Mouse (Mus musculus) stomach, embryonic 16.5 days (tissue): ENCODE measurements around the gene Pdpr. TPM values are rescaled to one million over a fixed set of nuclear protein-coding genes. Genes with fewer than 3 reads are reported as not detected.
A peak's percentile ranks its signal among the peaks of the same experiment; 100 is the strongest.
"Not testable (repeated sequence)": the region's sequence is repeated elsewhere in the genome, so short reads cannot be mapped to it uniquely, and the experiment has no call there.

Experiments used
- ATAC-seq: fragments of 200-750 bp; cut with Nextera tagmentation; 2 replicates; pipeline ENCODE4 v1.8.0; 2017; ENCODE audit warnings: moderate number of reproducible peaks, moderate TSS enrichment; ENCODE audit not compliant: insufficient read depth, low FRiP score
- H3K27ac ChIP-seq: fragments of 300-500 bp; sonication (generic); 2 replicates; pipeline ENCODE4 v1.5.1; 2014; ENCODE audit warnings: low read length
- H3K27me3 ChIP-seq: fragments of 300-500 bp; sonication (generic); 2 replicates; pipeline ENCODE4 v1.6.1; 2014; ENCODE audit warnings: low read length, control low read depth, mixed read lengths; ENCODE audit not compliant: control insufficient read depth, insufficient read depth
- H3K36me3 ChIP-seq: fragments of 300-500 bp; sonication (generic); 2 replicates; pipeline ENCODE4 v1.6.1; 2014; ENCODE audit warnings: low read length; ENCODE audit not compliant: control insufficient read depth, insufficient read depth
- H3K4me1 ChIP-seq: fragments of 300-500 bp; sonication (generic); 2 replicates; pipeline ENCODE4 v1.6.1; 2014; ENCODE audit warnings: low read length, control low read depth, mixed read lengths; ENCODE audit not compliant: control insufficient read depth, insufficient read depth
- H3K4me2 ChIP-seq: fragments of 300-500 bp; sonication (generic); 2 replicates; pipeline ENCODE4 v1.6.1; 2014; ENCODE audit warnings: low read depth, low read length, mixed read lengths
- H3K4me3 ChIP-seq: fragments of 300-500 bp; sonication (generic); replicated peaks from 2 replicates; pipeline ENCODE4 v1.5.1; 2014; ENCODE audit warnings: mild to moderate bottlenecking, low read length
- H3K9ac ChIP-seq: fragments of 300-500 bp; sonication (generic); 2 replicates; pipeline ENCODE4 v1.6.1; 2014; ENCODE audit warnings: low read length
- H3K9me3 ChIP-seq: fragments of 300-500 bp; sonication (generic); replicated peaks from 2 replicates; pipeline ENCODE4 v1.6.1; 2016; ENCODE audit warnings: low read length, control low read depth; ENCODE audit not compliant: control insufficient read depth
- WGBS: fragments of 180-500 bp; shearing (Covaris S2); extraction: QIAGEN DNeasy Blood & Tissue Kit; methylation state at CpG from one replicate; pipeline ENCODE4 v1.1.7; 2014; 5-methylcytosine and 5-hydroxymethylcytosine counted together
- polyA plus RNA-seq: library from polyadenylated mRNA; unstranded; fragments of >200 nt; fragmentation: Nextera tagmentation; extraction: Ambion mirVana; gene quantifications from 2 replicates; pipeline ENCODE4 v1.2.1, GENCODE M21; 2015

The Pdpr gene
- polyA plus RNA-seq, 1 experiment from 2014 or later = 9.7 TPM

DNA sequence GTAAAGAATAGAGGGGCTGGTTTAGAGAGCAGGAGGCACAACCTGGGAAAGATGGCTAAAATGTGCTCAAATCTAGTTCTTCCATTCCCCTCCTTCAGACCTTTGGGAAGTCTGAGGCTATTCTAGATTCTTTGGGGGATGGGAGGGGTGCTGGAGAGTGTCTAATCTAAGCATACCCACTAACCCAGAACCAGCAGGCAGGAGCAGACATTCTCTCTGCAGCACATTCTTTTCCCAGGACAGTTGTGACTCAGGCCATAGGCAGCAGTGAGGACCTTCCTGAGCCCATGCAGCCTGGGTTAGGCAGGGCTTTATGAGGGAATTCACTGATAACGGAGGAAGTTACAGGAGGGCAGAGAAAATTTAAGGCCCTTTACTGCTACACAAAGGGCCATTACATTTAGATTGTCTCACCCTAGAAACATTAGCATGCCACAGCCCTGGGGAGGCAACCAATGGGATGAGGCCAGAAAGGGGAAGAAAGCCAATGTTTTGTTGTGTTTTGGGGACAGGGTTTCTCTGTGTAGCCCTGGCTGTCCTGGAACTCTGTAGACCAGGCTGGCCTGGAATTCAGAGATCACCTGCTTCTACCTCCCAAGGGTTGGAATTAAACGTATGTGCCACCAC lies 35.4 kb upstream of the Pdpr start:
- H3K9me3 ChIP-seq = no peaks in the 10 kb centered on the region
- no peak overlapping the region for H3K9ac ChIP-seq
- no peak overlapping the region for H3K27ac ChIP-seq
- no peaks in the 10 kb centered on the region for H3K27me3 ChIP-seq
- H3K4me2 ChIP-seq = no peak overlapping the region
- H3K4me1 ChIP-seq = peaks cover 23% of the 10 kb centered on the region
- peaks cover 15% of the 10 kb centered on the region for H3K36me3 ChIP-seq
- no peak overlapping the region for H3K4me3 ChIP-seq
- WGBS = 48% methylated on average over 2 of the region's 2 CpGs
- no peak for ATAC-seq

DNA sequence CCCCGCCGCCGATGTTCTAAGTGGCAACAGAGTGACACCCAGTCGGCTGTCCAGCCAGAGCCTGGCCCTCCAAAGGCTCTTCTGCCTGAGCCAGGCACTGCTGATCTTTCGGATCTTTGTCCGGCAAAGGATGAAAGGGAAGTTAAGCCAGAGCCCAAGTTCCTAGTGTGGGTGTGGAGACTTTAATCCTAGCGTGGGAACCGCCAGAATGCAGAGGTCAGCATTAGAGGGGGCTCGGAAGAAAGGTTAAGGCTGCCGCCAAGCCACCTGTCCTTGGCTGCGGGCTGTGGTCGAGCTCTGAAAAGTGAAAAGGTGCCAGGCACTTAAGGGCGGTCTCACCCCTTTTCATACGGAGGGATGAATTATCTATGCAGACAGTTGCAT lies 32.8 kb upstream of the Pdpr start:
- Histone ChIP-seq H3K4me3 (peak overlapping the region; percentile 78), H3K9ac (peak overlapping the region; percentile 74), H3K36me3 (no peaks in the 10 kb centered on the region), H3K4me2 (peak overlapping the region; percentile 85), H3K27me3 (no peaks in the 10 kb centered on the region), H3K4me1 (peaks cover 23% of the 10 kb centered on the region), H3K27ac (no peak overlapping the region), H3K9me3 (no peaks in the 10 kb centered on the region)
- ATAC-seq = no peak
- WGBS = 0% methylated on average over 14 of the region's 14 CpGs

DNA sequence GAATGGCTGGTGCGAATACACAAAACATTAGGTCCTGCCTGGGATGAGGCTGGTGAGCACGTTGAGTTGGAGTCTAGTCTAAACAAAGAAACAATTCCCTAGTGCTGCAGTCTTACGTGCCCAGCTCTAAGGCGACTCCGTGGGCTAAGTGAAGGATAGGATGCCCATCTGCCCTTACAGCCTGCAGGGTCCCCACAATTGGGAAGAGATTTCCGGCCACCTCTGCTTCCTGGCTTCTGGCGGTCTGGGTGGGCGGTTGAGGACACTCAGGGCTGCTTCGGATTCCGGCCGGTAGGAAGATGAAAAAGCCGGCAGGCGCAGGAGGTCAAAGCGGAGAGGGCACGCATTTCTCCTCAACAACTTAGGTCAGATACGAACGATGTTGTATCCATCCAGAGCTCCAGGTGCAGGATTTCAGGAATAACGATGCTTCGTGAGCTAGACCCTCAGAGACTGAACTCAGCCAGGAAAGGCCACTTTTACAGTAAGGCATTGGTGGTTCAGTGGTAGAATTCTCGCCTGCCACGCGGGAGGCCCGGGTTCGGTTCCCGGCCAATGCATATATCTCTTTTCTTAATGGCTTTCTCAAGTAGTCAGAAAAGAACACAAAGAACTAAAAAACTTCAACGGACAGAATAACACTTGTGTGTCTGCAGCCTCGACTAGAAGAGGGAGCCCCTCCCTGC lies 32.2 kb upstream of the Pdpr start:
- peak; percentile 88 for ATAC-seq
- Histone ChIP-seq H3K27me3 (no peaks in the 10 kb centered on the region), H3K4me3 (peak overlapping the region; percentile 78), H3K27ac (peak overlapping the region; percentile 33; the same call in 1 of the 2 replicates), H3K9me3 (no peaks in the 10 kb centered on the region), H3K4me2 (peak overlapping the region; percentile 85), H3K36me3 (no peaks in the 10 kb centered on the region), H3K4me1 (peaks cover 20% of the 10 kb centered on the region), H3K9ac (peak overlapping the region; percentile 74)
- under 1% methylated on average over 27 of the region's 27 CpGs for WGBS

DNA sequence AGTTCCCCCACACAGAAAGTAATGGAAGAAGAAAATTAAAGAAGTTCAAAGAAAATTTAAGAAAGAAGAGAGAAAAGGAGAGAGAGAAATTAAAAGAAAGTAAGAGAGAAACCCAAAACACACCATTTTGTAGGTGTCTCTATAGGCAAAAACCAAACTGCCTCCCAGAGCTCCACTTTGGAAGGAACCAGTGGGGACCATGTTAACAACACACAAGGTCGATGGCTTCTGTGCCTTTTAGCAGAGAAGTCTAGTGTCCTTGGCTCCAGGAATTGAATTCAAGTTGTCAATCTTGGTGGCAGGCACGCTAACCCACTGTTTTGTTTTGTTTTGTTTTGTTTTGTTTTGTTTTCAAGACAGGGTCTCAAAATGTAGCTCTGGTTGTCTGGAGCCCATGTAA lies 31.5 kb upstream of the Pdpr start:
- Histone ChIP-seq H3K9me3 (no peaks in the 10 kb centered on the region), H3K27ac (no peak overlapping the region), H3K9ac (no peak overlapping the region), H3K4me1 (peaks cover 13% of the 10 kb centered on the region), H3K4me2 (peak overlapping the region; percentile 85), H3K27me3 (no peaks in the 10 kb centered on the region), H3K4me3 (peak overlapping the region; percentile 78), H3K36me3 (no peaks in the 10 kb centered on the region)
- ATAC-seq = no peak
- 67% methylated on average over 2 of the region's 2 CpGs for WGBS

DNA sequence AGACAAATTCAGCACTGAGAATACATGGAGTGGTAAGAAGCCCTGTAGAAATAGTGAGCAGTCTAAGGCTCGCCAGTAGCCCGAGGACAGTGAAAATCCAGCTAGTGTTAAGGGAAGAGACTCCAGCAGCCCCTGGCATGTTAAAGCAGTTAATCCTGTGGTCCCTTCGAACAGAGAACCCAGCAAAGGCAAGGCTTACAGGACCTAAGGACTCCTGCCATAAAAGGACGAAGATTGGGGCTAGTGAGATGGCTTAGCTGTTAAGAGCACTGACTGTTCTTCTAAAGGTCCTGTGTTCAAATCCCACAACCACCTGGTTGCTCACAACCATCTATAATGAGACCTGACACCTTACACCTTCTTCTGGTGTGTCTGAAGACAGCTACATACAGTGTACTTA lies 28.1 kb upstream of the Pdpr start:
- H3K27ac ChIP-seq = no peak overlapping the region
- H3K4me3 ChIP-seq = no peak overlapping the region
- peaks cover 6% of the 10 kb centered on the region for H3K4me1 ChIP-seq
- H3K36me3 ChIP-seq = no peaks in the 10 kb centered on the region
- H3K9me3 ChIP-seq = no peaks in the 10 kb centered on the region
- H3K9ac ChIP-seq = no peak overlapping the region
- no peak overlapping the region for H3K4me2 ChIP-seq
- 70% methylated on average over 4 of the region's 4 CpGs for whole genome bisulfite sequencing
- ATAC-seq = no peak
- H3K27me3 ChIP-seq = no peaks in the 10 kb centered on the region

DNA sequence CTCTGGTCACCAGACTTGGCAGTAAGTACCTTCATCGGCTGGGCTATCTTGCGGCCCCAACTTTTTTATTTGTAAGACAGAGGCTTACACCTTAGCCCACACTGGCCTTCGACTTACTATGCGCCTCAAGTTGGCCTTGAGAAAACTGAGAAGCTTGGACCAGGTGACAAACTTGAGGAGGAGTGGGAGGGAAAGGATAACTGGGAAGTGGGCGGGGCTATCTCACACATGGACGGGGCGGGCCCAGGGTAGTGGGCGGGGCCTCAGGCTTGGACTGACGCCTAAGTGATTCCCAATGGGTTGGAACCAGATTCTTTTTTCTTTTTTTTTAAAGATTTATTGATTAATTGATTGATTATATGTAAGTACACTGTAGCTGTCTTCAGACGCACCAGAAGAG lies 27.0 kb upstream of the Pdpr start:
- WGBS = 23% methylated on average over 10 of the region's 10 CpGs
- no peaks in the 10 kb centered on the region for H3K4me1 ChIP-seq
- no peaks in the 10 kb centered on the region for H3K27me3 ChIP-seq
- no peaks in the 10 kb centered on the region for H3K9me3 ChIP-seq
- H3K9ac ChIP-seq = no peak overlapping the region
- ATAC-seq = no peak
- H3K27ac ChIP-seq = no peak overlapping the region
- no peaks in the 10 kb centered on the region for H3K36me3 ChIP-seq
- H3K4me3 ChIP-seq = no peak overlapping the region
- H3K4me2 ChIP-seq = no peak overlapping the region

DNA sequence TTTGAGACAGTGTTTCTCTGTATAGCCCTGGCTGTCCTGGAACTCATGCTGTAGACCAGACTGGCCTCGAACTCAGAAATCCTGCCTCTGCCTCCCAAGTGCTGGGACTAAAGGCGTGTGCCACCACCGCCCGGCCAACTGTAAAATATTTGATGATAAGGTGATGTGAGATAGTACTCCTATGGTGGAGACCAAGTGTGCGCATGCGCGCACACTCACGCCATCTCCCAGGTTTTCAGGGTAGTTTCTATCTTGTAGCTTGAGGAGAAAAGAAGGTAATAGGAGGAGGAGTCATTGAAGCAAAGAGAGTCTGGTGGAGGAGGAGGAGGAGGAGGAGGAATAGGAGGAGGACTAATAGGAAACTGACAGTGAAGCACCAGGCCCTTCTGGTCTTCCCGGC lies 25.8 kb upstream of the Pdpr start:
- not testable (repeated sequence) for H3K4me1 ChIP-seq, H3K9ac ChIP-seq, H3K27ac ChIP-seq, ATAC-seq, H3K9me3 ChIP-seq, H3K36me3 ChIP-seq, H3K4me3 ChIP-seq, H3K4me2 ChIP-seq, H3K27me3 ChIP-seq
- 91% methylated on average over 9 of the region's 9 CpGs for WGBS

DNA sequence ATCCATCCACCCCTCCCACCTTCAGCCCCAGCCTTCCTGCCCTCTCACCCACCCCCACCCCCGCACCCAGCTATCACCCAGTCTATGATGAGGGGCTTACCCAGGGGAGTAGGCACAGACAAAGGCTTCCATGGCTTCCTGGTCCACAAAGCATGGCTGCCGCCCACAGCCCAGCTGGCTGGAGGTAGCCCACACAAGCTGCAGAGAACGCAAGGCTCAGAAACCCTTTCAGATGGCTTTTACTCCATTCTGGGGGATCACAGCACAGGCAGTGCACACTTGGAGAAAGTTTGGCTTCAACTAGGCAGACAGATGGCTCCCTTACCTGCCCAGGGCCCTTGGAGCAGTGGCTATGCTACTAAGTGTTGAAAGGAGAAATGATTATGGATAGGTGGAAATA lies 18.5 kb upstream of the Pdpr start:
- H3K36me3 ChIP-seq = no peaks in the 10 kb centered on the region
- WGBS = 82% methylated on average over 3 of the region's 3 CpGs
- no peak overlapping the region for H3K9ac ChIP-seq
- H3K4me2 ChIP-seq = no peak overlapping the region
- H3K4me3 ChIP-seq = no peak overlapping the region
- H3K4me1 ChIP-seq = no peaks in the 10 kb centered on the region
- no peak for ATAC-seq
- H3K27me3 ChIP-seq = no peaks in the 10 kb centered on the region
- H3K27ac ChIP-seq = no peak overlapping the region
- H3K9me3 ChIP-seq = no peaks in the 10 kb centered on the region

DNA sequence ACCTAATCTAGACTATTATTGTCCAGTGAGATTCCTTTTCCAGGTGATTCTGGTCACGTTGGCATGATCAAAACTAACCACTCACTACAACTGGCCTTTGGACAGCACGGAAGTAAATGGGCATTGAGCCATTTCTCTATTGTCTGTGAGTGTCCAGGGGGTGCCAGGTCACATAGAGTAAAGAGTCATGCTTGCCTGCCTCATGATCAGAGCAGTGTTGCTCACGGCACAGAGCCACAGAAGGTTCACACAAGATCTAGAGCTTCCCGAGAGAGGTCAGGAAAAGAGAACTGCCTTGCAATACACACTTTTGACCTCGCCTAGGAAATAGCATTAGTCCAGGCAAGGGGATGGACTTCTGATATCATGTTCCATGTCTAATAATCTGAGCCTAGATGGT lies 15.0 kb upstream of the Pdpr start:
- H3K36me3 ChIP-seq = no peaks in the 10 kb centered on the region
- 55% methylated on average over 5 of the region's 5 CpGs for WGBS
- no peaks in the 10 kb centered on the region for H3K27me3 ChIP-seq
- H3K9me3 ChIP-seq = no peaks in the 10 kb centered on the region
- H3K9ac ChIP-seq = no peak overlapping the region
- H3K4me2 ChIP-seq = no peak overlapping the region
- H3K27ac ChIP-seq = no peak overlapping the region
- no peaks in the 10 kb centered on the region for H3K4me1 ChIP-seq
- ATAC-seq = no peak
- no peak overlapping the region for H3K4me3 ChIP-seq
